Mouse (Mus musculus): ENCODE results near the gene Xdh.
"Not testable (repeated sequence)": the region's sequence is repeated elsewhere in the genome, so short reads cannot be mapped to it uniquely, and the experiment has no call there.

Xdh gene

DNA sequence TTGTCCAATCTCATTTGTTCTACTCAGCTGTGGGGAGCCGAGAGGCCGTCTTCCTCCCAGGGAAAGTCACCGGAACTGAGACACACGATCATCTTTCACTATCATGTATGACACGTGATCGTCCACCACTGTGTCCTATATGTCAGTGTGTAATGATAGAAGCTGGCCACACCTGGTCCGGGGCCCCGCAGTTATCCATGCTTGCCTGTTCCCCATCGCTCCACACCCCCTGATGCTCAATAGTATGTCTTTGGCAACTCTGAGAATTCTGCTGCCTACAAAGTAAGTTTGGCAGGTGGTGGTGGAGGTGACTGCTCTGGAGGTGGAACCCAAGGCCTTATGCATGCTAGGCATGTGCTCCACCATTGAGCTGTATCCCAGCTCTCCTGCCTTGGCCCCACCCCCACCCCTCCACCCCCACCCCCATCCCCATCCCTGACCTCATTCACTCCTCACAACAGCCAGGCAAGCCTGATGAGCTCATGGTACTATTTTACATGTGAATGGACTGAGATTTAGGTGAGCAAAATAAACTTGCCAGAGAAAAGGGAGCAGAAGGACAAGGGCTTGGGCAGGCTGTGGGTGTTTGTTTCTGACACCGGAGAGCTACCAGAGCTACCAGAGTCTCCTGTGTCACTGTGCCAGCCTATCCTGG, 70.6 kb downstream of the Xdh start:
- DNase-seq: no peak

DNA sequence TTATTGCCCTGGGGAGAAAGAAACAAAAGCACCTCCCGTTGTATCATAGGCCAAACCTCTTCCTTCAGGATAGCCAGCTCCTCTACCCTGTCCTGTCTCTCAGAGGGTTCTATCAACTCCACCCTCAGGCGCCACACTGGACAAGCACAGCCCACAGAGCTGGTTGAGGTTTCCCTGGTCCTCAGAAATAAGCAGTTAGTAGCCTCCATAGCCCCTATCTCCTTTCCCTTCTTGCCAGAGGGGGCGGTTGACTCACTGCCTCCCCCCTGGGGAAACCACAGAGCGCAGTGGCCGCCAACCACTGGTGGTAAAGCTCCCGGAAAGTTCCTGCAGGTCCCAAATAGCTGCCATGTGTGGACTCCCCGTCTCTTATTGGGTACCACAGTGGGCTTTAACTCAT, 74.3 kb downstream of the Xdh start:
- DNase-seq: no peak

DNA sequence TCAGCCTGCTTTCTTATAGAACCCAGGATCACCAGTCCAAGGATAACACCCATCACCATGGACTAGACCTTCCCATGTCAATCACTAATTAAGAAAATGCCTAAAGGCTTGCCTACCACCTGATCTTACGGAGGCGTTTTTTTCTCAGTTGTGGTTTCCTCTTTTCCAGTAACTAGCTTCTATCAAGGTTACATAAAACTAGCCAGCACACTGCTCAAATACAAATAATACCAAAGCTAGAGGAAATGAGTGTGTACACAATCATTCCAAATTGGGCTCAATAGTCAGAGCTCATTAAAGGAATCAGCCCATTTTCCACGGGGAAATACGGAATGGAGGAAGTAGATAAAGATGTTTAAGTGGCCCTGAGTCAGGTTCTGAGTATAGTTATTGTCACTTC, 74.7 kb downstream of the Xdh start:
- DNase-seq: no peak

DNA sequence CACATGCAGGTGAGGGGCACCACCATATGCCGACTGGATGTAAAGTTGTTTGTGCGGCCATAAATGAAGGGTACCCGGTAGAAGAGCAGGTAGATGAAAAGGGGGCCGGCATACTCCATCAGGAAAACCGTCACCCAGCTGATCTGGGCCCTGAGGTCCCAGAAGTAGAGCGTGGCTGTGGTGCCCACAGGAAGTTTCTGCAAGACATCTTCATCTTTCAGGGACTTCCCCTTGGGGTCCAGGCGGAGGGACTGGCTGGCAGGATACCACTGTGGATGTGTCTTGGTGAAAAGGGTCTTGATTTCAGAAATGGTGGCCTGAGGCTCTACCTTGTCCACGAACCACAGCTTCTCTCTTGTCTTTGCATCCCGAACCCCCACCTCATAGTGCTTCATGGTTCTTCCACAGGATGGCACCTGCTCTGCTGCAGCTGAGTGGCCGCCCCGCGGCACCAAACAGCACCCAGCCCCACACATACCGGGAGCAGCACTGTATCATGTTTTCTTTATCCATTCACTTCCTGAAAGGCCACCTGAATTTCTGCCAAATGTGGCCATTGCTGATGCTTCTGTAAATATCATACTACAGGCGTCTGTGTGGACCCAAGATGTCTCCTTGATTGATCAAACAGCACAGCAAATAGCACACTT, 78.9 kb downstream of the Xdh start:
- no peak for DNase-seq

DNA sequence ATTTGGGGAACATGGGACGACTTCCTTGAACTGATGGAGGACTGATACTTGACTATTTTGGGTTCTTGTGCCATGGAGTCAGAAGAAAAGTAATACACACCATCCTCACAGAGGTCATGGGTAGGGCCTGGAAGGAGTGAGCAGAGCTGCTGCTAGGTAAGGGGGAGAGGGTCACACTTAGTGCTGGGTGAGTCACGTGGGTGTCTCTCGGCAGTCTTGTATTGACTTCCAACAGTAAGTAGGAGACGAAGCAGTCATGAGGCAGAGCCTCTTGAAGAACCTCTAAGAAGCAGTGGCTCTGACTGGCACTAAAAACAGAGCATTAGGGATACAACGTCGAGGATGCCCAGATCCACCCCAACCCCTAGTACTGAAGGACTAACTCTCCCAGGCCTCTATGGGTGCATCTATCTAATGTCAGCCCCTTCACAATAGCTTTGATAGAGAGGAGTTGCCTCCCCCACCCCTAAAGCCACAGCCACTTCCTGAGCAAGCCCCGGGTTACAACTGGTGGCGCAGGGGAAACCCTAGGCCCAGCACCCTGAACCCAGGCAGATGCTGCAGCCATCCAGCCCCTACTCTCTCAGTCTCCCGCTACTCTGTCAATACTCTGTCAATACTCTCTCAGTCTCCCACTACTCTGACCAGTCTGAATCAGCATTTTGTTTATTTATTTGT, 80.8 kb downstream of the Xdh start:
- no peak for DNase-seq

DNA sequence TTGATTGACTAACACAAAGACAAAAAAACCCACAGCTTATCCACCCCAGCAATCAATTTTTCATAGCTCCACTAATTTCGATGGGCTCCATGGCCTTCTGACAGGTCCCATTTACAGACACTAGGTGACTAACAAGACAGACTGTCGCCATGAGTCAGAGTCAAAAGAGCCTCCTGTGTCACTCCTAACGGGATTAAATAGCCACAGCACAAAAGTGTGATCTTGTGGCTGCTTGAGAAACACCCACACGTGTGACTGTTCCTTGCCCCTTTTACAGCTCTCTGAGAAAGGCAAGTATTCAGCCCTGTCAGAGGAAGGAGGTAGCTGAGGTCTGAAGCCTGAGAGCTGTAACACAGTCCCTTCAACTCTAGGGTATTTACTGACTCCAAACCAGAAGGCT, 96.3 kb downstream of the Xdh start:
- DNase-seq: no peak

DNA sequence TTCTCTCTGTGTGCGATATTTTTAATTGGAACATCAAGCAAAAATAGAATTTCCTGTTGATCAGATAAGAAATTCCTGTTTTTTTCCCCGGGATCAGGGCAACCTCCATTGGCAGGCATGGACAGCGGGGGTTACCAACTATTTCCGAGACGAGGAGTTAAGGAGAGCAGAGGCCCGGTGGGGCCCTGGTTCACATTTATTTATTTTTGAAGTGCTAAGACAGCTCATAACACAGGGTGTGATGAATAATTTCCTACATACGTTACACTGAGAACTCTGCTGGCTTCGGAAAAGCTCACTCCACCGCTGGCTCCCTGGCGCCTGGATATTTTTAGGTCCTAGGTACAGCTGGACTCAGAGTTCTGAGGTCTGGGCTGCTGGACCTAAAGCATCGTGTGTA, 97.0 kb downstream of the Xdh start:
- DNase-seq: peak; percentile 27

DNA sequence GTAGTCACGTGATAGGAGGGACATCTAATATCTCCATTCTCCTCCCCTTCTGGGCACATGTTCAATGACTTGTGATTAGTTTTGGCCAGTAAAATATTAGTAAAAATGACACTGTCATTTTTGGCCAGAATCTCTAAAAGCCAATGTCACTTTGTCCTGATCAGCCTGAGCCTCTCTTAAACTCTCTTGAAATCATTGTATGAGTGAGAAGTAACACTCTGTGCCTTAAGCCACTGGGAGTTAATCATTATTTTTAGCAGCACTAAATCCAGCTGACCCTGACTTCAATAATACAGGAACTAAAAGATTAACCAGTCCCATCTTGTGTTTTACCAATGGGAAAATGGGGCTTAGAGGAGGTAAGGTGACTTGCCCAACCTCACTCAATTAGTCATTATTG, 102.6 kb downstream of the Xdh start:
- no peak for DNase-seq

DNA sequence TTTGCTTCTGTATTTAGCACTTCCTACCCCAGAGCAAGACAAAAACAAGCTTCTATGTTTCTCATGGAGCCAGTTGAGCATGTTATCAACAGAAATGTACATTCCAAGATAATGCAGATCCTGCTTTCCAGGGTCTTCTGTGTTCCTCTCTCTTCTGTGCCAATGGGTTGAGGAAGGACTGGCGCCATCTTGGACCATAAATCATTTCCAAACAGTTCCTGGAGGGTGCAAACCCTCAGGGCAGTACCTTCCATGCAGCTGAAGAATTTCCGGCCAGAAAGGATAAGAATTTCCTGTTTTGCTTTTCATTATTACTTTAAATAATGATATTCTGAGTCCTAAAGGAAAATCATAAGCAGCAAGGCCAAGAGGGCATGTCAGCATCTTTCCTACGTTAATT, 104.4 kb downstream of the Xdh start:
- DNase-seq: no peak

DNA sequence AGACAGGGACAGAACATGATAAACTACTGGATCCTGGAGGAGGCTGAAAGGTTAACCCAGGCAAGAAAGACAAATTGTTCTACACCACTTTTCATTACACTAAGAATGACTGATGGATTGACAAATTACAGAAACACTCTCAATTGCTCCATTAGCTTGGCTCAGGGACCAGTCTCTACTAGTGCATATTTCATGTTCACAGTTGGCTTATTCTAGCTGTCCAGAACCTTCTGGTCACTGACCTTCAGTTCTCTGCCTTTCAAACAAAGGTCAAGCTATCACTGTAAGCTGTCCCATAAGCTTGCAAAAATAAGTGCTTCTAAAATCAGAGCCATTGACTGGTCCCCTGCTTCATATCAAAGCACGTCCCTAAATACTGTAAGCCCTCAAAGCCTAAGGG, 107.0 kb downstream of the Xdh start:
- DNase-seq: no peak

DNA sequence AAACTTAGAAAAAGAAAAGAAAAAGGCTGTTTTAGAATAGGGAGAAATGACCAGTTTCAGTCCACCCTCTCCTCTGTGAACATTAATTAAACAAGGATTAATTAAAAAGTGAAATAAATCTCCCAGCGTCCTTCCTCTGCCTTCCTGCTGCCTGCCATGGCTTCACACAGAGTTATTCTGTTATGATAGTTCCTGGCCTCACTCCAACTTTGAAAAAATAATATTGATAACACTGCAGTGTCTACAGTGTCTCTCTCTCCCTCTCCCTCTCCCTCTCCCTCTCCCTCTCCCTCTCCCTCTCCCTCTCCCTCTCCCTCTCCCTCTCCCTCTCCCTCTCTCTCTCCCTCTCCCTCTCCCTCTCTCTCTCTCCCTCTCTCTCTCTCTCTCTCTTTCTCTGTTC, 110.1 kb downstream of the Xdh start:
- DNase-seq: not testable (repeated sequence)

DNA sequence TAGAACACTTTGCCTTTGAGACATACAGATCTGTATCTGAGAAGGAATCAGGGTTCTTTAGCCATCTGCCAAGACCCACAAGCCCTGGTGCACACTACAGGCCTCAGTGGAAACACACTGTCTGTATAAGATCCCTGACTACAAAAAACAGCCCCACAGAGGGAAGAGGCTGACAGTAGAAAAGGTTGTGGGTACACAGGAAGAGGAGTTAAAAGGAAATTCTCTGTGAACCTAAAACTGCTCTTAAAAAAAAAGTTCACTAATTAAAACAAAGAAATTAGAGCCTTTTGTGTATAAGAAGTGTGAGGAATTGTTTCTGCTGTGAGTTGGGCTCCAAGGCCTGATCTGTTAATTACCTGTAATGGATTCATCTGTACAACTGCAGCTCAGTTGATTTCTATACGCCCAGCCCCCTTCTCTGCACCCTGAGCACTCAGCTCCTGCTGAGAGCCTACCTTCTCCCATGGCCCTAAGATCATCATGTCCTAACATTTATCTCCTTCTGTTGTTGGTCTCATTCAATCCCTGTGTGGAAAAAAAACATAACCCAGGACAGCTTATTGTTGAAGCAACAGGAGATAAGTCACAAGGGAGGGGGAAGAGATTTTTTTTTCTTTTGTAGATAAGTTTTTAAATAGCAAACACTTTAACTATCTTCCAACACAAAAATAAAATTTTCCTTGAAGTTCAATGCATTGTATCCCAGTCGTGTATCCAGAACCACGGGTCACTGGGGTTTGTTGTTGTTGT, 110.7 kb downstream of the Xdh start:
- no peak for DNase-seq

DNA sequence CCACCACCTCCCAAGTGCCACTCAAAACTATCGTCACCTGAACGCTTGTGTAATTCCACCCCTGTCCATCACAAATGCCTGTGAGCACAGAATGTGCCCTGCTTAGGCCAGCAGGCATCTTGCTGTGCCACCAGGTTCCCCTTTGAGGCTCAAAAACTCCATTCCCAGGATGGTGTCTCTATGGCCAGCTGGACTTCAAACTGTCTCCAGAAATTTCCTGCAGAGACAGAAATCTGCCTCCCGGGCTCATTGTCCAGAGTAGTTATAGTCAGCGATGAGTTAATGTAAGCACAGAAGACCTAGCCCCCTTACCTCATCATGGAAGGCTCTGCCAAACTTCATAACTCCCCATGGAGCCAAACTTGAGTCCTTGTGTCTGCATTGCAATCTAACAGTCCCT, 112.8 kb downstream of the Xdh start:
- no peak for DNase-seq

DNA sequence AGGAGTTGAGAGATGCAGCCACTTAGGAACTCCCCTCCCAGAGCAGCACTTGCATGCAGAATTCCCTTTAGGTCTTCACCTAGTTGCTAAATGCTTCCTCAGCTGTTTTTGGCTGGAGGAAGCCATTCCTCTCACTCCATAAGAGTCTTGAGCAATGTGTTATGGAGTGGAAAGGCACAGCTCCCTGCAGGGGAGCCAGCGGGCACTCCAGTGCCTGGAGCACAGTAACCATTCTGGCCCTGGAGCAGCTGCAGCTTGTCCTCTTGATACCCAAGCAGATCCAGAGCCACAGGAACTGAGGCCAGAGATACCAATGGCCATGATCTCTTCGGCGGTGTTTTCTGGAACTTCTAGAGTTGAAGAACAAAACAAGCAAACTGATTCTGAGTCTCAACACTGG, 113.4 kb downstream of the Xdh start:
- no peak for DNase-seq
